Mouse (Mus musculus) G1E (cell line): ENCODE measurements around the gene Rxfp4. TPM values are rescaled to one million over a fixed set of nuclear protein-coding genes. Genes with fewer than 3 reads are reported as not detected.

ENCODE experiments used
- ATAC-seq: 2 replicates; pipeline ENCODE4 v1.8.0; 2016; ENCODE audit warnings: mild to moderate bottlenecking; ENCODE audit not compliant: insufficient number of reproducible peaks, poor library complexity, low FRiP score, severe bottlenecking; ENCODE audit errors: extremely low read depth
- DNase-seq: peaks from one replicate; pipeline ENCODE4 v3.0.0; 2012; ENCODE audit warnings: low spot score
- H3K27me3 ChIP-seq: 2 replicates; pipeline ENCODE4 v1.6.1; 2012; ENCODE audit warnings: mild to moderate bottlenecking, low read length, inconsistent platforms; ENCODE audit not compliant: insufficient read depth
- H3K36me3 ChIP-seq: replicated peaks from 2 replicates; pipeline ENCODE3; 2012; ENCODE audit warnings: mild to moderate bottlenecking, inconsistent platforms
- H3K4me1 ChIP-seq: 2 replicates; pipeline ENCODE4 v1.6.1; 2012; ENCODE audit warnings: low read depth, low read length, inconsistent platforms, mixed read lengths; ENCODE audit not compliant: insufficient read depth
- H3K4me3 ChIP-seq: 2 replicates; pipeline ENCODE4 v1.5.1; 2012; ENCODE audit warnings: low read depth, mild to moderate bottlenecking, inconsistent platforms, low read length, moderate library complexity, mixed read lengths
- H3K9me3 ChIP-seq: replicated peaks from 2 replicates; pipeline ENCODE4 v1.6.1; 2012; ENCODE audit warnings: inconsistent platforms
- CTCF ChIP-seq: IDR thresholded peaks from 2 replicates; pipeline ENCODE4 v1.5.1; 2012; ENCODE audit warnings: low read depth, low read length, inconsistent platforms, mixed read lengths
- GATA1 ChIP-seq: IDR thresholded peaks from 2 replicates; pipeline ENCODE4 v1.6.1; 2012; ENCODE audit warnings: borderline replicate concordance, low read length, inconsistent platforms, mixed read lengths
- GATA2 ChIP-seq: IDR thresholded peaks from 2 replicates; pipeline ENCODE4 v1.6.1; 2012; ENCODE audit warnings: low read depth, low read length, inconsistent platforms, borderline replicate concordance
- POLR2AphosphoS5 ChIP-seq: IDR thresholded peaks from 2 replicates; pipeline ENCODE4 v1.6.1; 2012; ENCODE audit warnings: low read depth, low read length, inconsistent platforms; ENCODE audit not compliant: insufficient replicate concordance
- TAL1 ChIP-seq: conservative IDR thresholded peaks from 2 replicates; pipeline ENCODE4 v1.6.1; 2012; ENCODE audit warnings: low read depth, low read length, inconsistent platforms, mixed read lengths
- polyA plus RNA-seq: library from polyadenylated mRNA; stranded (reverse); fragments of >175 nt; gene quantifications from 2 replicates; pipeline ENCODE4 v1.2.3, GENCODE M21; 2012
- total RNA-seq, 2 experiments: library from RNA; stranded (forward) in 1 of 2; stranded (reverse) in 1 of 2; fragments of 200-1000 nt in 1 of 2; fragments of >200 nt in 1 of 2; fragmentation: Nextera tagmentation in 1 of 2; gene quantifications; 2 replicates each; pipeline ENCODE4 v1.2.3; 2014 to 2017

The Rxfp4 gene
- total and polyA plus RNA-seq, 3 experiments, result not detected

- Histone ChIP-seq H3K9me3 (no peaks in the 10 kb centered on the region), H3K4me3 (no peak overlapping the region), H3K4me1 (peaks cover 53% of the 10 kb centered on the region), H3K27me3 (peaks cover 40% of the 10 kb centered on the region), H3K36me3 (peaks cover 6% of the 10 kb centered on the region)
- ATAC-seq (no peak), DNase-seq (no peak)
- no peak for TF ChIP-seq POLR2AphosphoS5
Measured at GRCm38 (mm10) chr3:88616951-88617500, 35.9 kb downstream of the Rxfp4 start.

GRCm38 (mm10) chr3:88615902-88616391 lies 37.0 kb downstream of the Rxfp4 start:
- Histone ChIP-seq H3K27me3 (peaks cover 40% of the 10 kb centered on the region), H3K36me3 (peaks cover 5% of the 10 kb centered on the region), H3K9me3 (no peaks in the 10 kb centered on the region), H3K4me3 (no peak overlapping the region), H3K4me1 (peaks cover 52% of the 10 kb centered on the region)
- TF ChIP-seq CTCF (no peak), POLR2AphosphoS5 (no peak), GATA2 (no peak), GATA1 (no peak), TAL1 (no peak)
- ATAC-seq (no peak), DNase-seq (no peak)

GRCm38 (mm10) chr3:88615117-88615516 lies 37.8 kb downstream of the Rxfp4 start:
- H3K36me3 ChIP-seq, result peaks cover 5% of the 10 kb centered on the region
- ATAC-seq, result no peak
- peaks cover 44% of the 10 kb centered on the region for H3K4me1 ChIP-seq
- no peak for DNase-seq
- no peak for TF ChIP-seq CTCF
- TF ChIP-seq GATA1, result no peak
- no peak for TF ChIP-seq GATA2
- no peak for TF ChIP-seq TAL1
- TF ChIP-seq POLR2AphosphoS5, result no peak
- no peak overlapping the region for H3K4me3 ChIP-seq
- H3K9me3 ChIP-seq, result no peaks in the 10 kb centered on the region
- H3K27me3 ChIP-seq, result peaks cover 40% of the 10 kb centered on the region

GRCm38 (mm10) chr3:88614418-88614817 lies 38.5 kb downstream of the Rxfp4 start:
- H3K9me3 ChIP-seq, result no peaks in the 10 kb centered on the region
- DNase-seq (no peak), ATAC-seq (no peak)
- peaks cover 38% of the 10 kb centered on the region for H3K4me1 ChIP-seq
- TF ChIP-seq CTCF (no peak), GATA1 (no peak), POLR2AphosphoS5 (no peak), GATA2 (no peak), TAL1 (no peak)
- H3K27me3 ChIP-seq, result peaks cover 37% of the 10 kb centered on the region
- H3K4me3 ChIP-seq, result no peak overlapping the region
- peaks cover 5% of the 10 kb centered on the region for H3K36me3 ChIP-seq

GRCm38 (mm10) chr3:88609066-88609465 lies 43.9 kb downstream of the Rxfp4 start:
- H3K4me1 ChIP-seq, result peaks cover 37% of the 10 kb centered on the region
- DNase-seq (no peak), ATAC-seq (no peak)
- H3K27me3 ChIP-seq, result no peaks in the 10 kb centered on the region; the same call in 1 of the 2 replicates
- H3K9me3 ChIP-seq, result no peaks in the 10 kb centered on the region
- H3K4me3 ChIP-seq, result no peak overlapping the region
- no peaks in the 10 kb centered on the region for H3K36me3 ChIP-seq
- no peak for TF ChIP-seq TAL1
- TF ChIP-seq CTCF, result no peak
- no peak for TF ChIP-seq GATA1
- no peak for TF ChIP-seq GATA2
- no peak for TF ChIP-seq POLR2AphosphoS5

- no peak for TF ChIP-seq CTCF
- TF ChIP-seq POLR2AphosphoS5, result no peak
- TF ChIP-seq GATA2, result no peak
- no peak for TF ChIP-seq TAL1
- no peak for TF ChIP-seq GATA1
- ATAC-seq (no peak), DNase-seq (no peak)
- H3K4me3 ChIP-seq, result peak overlapping the region; percentile 57; the same call in 1 of the 2 replicates
- no peaks in the 10 kb centered on the region for H3K36me3 ChIP-seq
- no peaks in the 10 kb centered on the region for H3K9me3 ChIP-seq
- no peaks in the 10 kb centered on the region; the same call in 1 of the 2 replicates for H3K27me3 ChIP-seq
- peaks cover 44% of the 10 kb centered on the region for H3K4me1 ChIP-seq
Measured at GRCm38 (mm10) chr3:88607758-88608138, 45.2 kb downstream of the Rxfp4 start.
